Mouse (Mus musculus) megakaryocyte, embryonic 14.5 days (primary cell): ENCODE results near the gene Slc1a7. TPM values are rescaled to one million over a fixed set of nuclear protein-coding genes. Genes with fewer than 3 reads are reported as not detected.

ENCODE experiments used
- H3K27me3 ChIP-seq: replicated peaks from 2 replicates; pipeline ENCODE3; 2012; ENCODE audit warnings: inconsistent platforms
- H3K36me3 ChIP-seq: replicated peaks from 2 replicates; pipeline ENCODE3; 2012; ENCODE audit warnings: low read length, inconsistent platforms, mixed read lengths
- H3K4me1 ChIP-seq: 2 replicates; pipeline ENCODE4 v1.6.1; 2012; ENCODE audit warnings: inconsistent platforms
- H3K4me3 ChIP-seq: replicated peaks from 2 replicates; pipeline ENCODE3; 2012; ENCODE audit warnings: moderate library complexity, mild to moderate bottlenecking, inconsistent platforms
- H3K9me3 ChIP-seq: 2 replicates; pipeline ENCODE4 v1.6.1; 2012; ENCODE audit warnings: inconsistent platforms
- FLI1 ChIP-seq: IDR thresholded peaks from 2 replicates; pipeline ENCODE4 v1.6.1; 2012; ENCODE audit warnings: low read length, inconsistent platforms, mixed read lengths
- GATA1 ChIP-seq: IDR thresholded peaks from 3 replicates; pipeline ENCODE4 v1.6.1; 2012; ENCODE audit warnings: mixed read lengths, low read length, inconsistent platforms, borderline replicate concordance
- polyA plus RNA-seq: library from polyadenylated mRNA; stranded (reverse); fragments of >175 nt; gene quantifications from 2 replicates; pipeline ENCODE4 v1.2.3, GENCODE M21; 2012; ENCODE audit warnings: low replicate concordance; ENCODE audit not compliant: insufficient read depth

Slc1a7 gene
- polyA plus RNA-seq, 1 experiment: not detected

DNA sequence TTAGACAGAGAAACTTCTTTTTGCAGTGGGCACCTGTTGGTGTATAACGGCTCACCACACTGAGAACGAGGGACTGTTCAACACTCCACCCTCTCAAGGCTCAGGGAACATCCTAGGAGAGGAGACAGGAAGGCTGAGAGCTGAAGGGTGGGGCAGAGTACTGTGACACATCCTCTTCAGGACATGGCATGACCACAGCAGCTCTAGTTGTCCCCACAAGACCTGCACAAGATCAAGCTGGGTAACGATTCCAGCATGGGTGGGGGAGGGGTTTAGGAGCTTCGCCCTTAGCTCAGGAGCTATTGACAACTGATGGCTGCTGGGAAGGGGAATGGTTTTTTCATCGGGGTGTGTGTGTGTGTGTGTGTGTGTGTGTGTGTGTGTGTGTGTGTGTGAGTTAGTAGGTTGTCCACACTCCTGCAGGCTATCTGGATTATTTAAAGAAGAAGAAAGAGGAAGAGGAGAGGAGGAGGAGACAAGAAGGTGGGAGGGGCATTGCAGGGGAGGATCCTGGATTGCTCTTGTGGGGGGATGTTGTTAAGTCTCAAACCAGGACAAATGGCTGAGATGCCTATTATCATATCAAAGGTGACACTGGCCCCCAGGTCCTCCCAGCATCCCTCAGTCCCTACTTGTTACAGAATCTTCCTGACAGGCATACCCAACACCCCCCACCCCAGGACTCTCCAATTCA, 1.6 kb upstream of the Slc1a7 start:
- no peaks in the 10 kb centered on the region for H3K36me3 ChIP-seq
- peaks cover 65% of the 10 kb centered on the region for H3K4me1 ChIP-seq
- peaks cover 13% of the 10 kb centered on the region for H3K9me3 ChIP-seq
- H3K4me3 ChIP-seq: peak overlapping the region; percentile 76
- peaks cover 44% of the 10 kb centered on the region for H3K27me3 ChIP-seq
- TF ChIP-seq FLI1: no peak
- TF ChIP-seq GATA1: no peak

GRCm38 (mm10) chr4:107969781-107970180, 1.6 kb downstream of the Slc1a7 start:
- H3K4me1 ChIP-seq: peaks cover 35% of the 10 kb centered on the region
- no peak overlapping the region for H3K4me3 ChIP-seq
- no peaks in the 10 kb centered on the region for H3K36me3 ChIP-seq
- TF ChIP-seq GATA1 (no peak), FLI1 (no peak)
- H3K9me3 ChIP-seq: 0 out of 2 replicates have a peak, but pooled peaks cover 3% of the 10 kb centered on the region
- H3K27me3 ChIP-seq: peaks cover 41% of the 10 kb centered on the region

GRCm38 (mm10) chr4:107971162-107971561, 3.0 kb downstream of the Slc1a7 start:
- peaks cover 45% of the 10 kb centered on the region for H3K27me3 ChIP-seq
- no peaks in the 10 kb centered on the region for H3K9me3 ChIP-seq
- H3K36me3 ChIP-seq: no peaks in the 10 kb centered on the region
- H3K4me3 ChIP-seq: no peak overlapping the region
- no peak for TF ChIP-seq GATA1
- TF ChIP-seq FLI1: no peak
- H3K4me1 ChIP-seq: peaks cover 26% of the 10 kb centered on the region

GRCm38 (mm10) chr4:107974527-107974926, 6.4 kb downstream of the Slc1a7 start:
- H3K4me3 ChIP-seq: no peak overlapping the region
- H3K27me3 ChIP-seq: peaks cover 60% of the 10 kb centered on the region
- H3K9me3 ChIP-seq: no peaks in the 10 kb centered on the region
- no peak for TF ChIP-seq FLI1
- no peak for TF ChIP-seq GATA1
- peaks cover 9% of the 10 kb centered on the region for H3K4me1 ChIP-seq
- H3K36me3 ChIP-seq: no peaks in the 10 kb centered on the region

GRCm38 (mm10) chr4:107975004-107975403, 6.9 kb downstream of the Slc1a7 start:
- H3K27me3 ChIP-seq: peaks cover 61% of the 10 kb centered on the region
- H3K4me1 ChIP-seq: peaks cover 9% of the 10 kb centered on the region
- H3K36me3 ChIP-seq: no peaks in the 10 kb centered on the region
- no peak overlapping the region for H3K4me3 ChIP-seq
- TF ChIP-seq GATA1 (no peak), FLI1 (no peak)
- no peaks in the 10 kb centered on the region for H3K9me3 ChIP-seq

GRCm38 (mm10) chr4:107977593-107977992, 9.5 kb downstream of the Slc1a7 start:
- Histone ChIP-seq H3K9me3 (peaks cover 4% of the 10 kb centered on the region), H3K27me3 (peaks cover 60% of the 10 kb centered on the region), H3K4me3 (no peak overlapping the region), H3K4me1 (peaks cover 24% of the 10 kb centered on the region), H3K36me3 (no peaks in the 10 kb centered on the region)
- TF ChIP-seq FLI1 (no peak), GATA1 (no peak)

DNA sequence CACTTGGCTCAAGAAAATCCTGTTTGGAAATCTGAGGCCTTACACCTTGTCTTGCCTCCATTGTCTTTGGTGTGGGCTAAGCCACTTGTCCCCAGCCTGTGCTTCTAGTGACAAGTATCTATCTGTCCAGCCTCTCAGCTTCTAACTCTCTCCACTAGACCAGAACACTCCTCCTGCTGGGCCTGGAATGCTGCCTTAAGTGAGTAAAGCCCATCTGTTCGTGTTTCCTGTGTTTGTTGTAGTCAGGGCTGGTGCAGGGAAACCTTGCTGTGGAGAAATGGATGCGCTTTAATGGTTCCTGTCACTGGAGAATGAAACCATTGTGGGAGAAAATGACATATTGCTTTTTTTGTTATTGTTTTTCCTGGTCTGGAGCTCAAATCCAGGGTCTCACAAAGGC, 11.4 kb downstream of the Slc1a7 start:
- Histone ChIP-seq H3K36me3 (no peaks in the 10 kb centered on the region), H3K4me1 (peaks cover 27% of the 10 kb centered on the region), H3K9me3 (peaks cover 6% of the 10 kb centered on the region), H3K4me3 (no peak overlapping the region), H3K27me3 (peaks cover 65% of the 10 kb centered on the region)
- TF ChIP-seq GATA1 (no peak), FLI1 (no peak)

GRCm38 (mm10) chr4:107980002-107980600, 12.0 kb downstream of the Slc1a7 start:
- Histone ChIP-seq H3K36me3 (no peaks in the 10 kb centered on the region), H3K9me3 (peaks cover 6% of the 10 kb centered on the region), H3K4me3 (no peak overlapping the region), H3K4me1 (peaks cover 27% of the 10 kb centered on the region), H3K27me3 (peaks cover 69% of the 10 kb centered on the region)
- TF ChIP-seq GATA1 (no peak), FLI1 (no peak)

GRCm38 (mm10) chr4:107983717-107984116, 15.6 kb downstream of the Slc1a7 start:
- H3K9me3 ChIP-seq: peaks cover 6% of the 10 kb centered on the region
- H3K4me1 ChIP-seq: peaks cover 31% of the 10 kb centered on the region
- TF ChIP-seq GATA1 (no peak), FLI1 (no peak)
- H3K27me3 ChIP-seq: peaks cover 72% of the 10 kb centered on the region
- no peaks in the 10 kb centered on the region for H3K36me3 ChIP-seq
- no peak overlapping the region for H3K4me3 ChIP-seq

GRCm38 (mm10) chr4:107984282-107984981, 16.3 kb downstream of the Slc1a7 start:
- Histone ChIP-seq H3K4me3 (no peak overlapping the region), H3K27me3 (peaks cover 72% of the 10 kb centered on the region), H3K36me3 (no peaks in the 10 kb centered on the region), H3K4me1 (peaks cover 29% of the 10 kb centered on the region), H3K9me3 (peaks cover 6% of the 10 kb centered on the region)
- TF ChIP-seq FLI1: no peak
- TF ChIP-seq GATA1: no peak
